Mouse (Mus musculus): Measurements from ENCODE around the gene Synj1. TPM values are rescaled to one million over a fixed set of nuclear protein-coding genes. Genes with fewer than 3 reads are reported as not detected.

The Synj1 gene
- 90.4 and 91.8 TPM in 2 replicates for polyA plus RNA-seq (2012; rRNA removed)

GRCm38 (mm10) chr16:91011021-91011683, at the start of gene Synj1:
Gene Synj1, minus strand, starts transcription at chr16:91011308.

DNA sequence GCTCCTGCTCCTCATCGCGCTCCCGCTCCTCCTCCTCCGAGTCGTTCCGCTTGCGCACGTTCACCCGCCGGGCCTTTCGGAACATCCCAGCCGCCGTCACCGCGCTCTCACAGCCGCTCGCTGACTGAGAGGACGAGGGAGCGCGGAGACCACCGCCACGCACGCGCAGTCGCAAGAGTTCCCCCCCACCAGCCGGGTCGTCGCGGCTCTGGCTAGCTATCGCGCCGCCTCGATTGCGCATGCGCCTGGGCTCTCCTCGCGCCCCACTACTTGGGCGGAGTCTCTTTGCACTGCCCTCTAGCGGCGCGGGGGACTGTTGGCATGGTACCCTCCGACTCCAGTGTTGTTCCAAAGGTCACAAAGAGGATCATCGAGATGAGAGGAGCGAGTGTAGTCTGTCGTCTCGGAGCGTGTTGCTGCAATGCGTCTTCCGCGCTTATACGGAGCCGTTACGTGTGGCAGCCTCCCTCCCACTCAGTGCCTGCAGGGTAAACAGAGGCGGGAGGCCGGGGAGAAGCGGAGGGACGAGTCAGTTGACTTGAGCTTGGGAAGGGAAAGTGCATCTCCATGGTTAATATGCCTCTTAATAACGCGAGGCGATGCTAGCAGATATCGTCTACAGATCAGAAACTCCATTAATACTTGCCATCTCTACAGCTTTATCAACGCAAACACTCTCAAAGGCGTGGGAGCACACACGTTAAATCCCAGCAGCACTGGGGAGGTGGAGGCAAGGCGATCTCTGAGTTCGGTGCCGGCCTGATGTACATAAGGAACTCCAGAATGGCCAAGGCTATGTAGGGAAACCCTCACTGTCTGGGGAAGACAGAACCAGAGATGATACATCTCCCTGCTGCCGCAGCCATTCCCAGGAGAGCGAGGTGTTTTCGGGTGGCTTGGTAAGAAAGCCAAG, 33.4 kb upstream of the Synj1 start, which contains the start of gene Paxbp1:
Paxbp1 (minus strand) TSS at position 274 of the 913 bp plus-strand sequence.

DNA sequence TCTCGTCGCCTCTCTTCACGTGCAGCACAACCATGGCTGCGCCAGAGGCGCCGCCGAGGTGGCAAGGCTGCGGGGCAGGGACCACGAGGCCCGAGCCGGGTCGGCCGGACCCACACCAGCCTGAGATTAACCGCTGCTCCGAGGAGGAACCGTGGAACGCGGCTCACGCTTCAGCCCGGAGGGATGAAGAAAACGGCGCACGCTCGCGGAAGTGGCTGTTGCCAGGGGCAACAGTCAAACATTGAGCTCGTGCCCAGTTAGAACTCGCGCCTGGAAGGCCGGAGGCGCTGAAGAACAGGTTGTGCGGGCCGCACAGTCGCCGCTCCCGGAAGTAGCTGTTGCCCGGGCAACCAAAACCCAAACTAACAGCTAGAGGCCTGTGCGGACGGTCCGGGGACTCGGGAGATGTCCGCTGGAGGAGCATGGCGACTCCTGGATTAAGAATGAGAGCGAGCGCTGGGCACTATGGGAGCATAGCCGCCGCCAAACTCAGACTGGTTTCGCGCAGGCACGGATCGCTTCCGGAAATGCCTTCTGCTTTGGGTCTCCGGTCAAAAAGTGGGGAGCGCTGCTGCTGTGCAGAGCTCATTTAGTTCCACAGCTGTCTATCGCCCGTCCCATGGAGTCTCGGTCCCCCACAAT, 76.3 kb downstream of the Synj1 start, which contains the start of gene Cfap298:
Cfap298 (minus strand) TSS at position 428 of the 642 bp plus-strand sequence.

Other genes starting within 250 kb of the Synj1 start
- gene Urb1, start 200.9 kb downstream of the Synj1 start, polyA plus RNA-seq (2012; rRNA removed), result 7.4 and 7.9 TPM in 2 replicates
- gene Eva1c, start 184.6 kb downstream of the Synj1 start, polyA plus RNA-seq (2012; rRNA removed), result 2.4 and 2.5 TPM in 2 replicates
- 34.1 and 36.7 TPM in 2 replicates for gene Cfap298, start 76.2 kb downstream of the Synj1 start, polyA plus RNA-seq (2012; rRNA removed)
- 153 and 160 TPM in 2 replicates for gene Paxbp1, start 33.2 kb upstream of the Synj1 start, polyA plus RNA-seq (2012; rRNA removed)
- 0.51 and 0.90 TPM in 2 replicates for gene 4932438H23Rik, start 83.8 kb upstream of the Synj1 start, polyA plus RNA-seq (2012; rRNA removed)
- 29.6 and 30.6 TPM in 2 replicates for gene Olig2, start 214.1 kb upstream of the Synj1 start, polyA plus RNA-seq (2012; rRNA removed)